Mouse (Mus musculus) neural tube, embryonic 13.5 days (tissue): Measurements from ENCODE around the gene Pdgfc. TPM values are rescaled to one million over a fixed set of nuclear protein-coding genes. Genes with fewer than 3 reads are reported as not detected.

Experiments
- ATAC-seq: fragments of 200-750 bp; cut with Nextera tagmentation; 2 replicates; pipeline ENCODE4 v1.8.0; 2017; ENCODE audit warnings: low read depth, mild to moderate bottlenecking, moderate TSS enrichment, moderate library complexity
- H3K27ac ChIP-seq: fragments of 300-500 bp; sonication (generic); replicated peaks from 2 replicates; pipeline ENCODE4 v1.5.1; 2015; ENCODE audit warnings: moderate library complexity, mild to moderate bottlenecking, inconsistent platforms
- H3K27me3 ChIP-seq: fragments of 300-500 bp; sonication (generic); 2 replicates; pipeline ENCODE4 v1.6.1; 2015; ENCODE audit warnings: mild to moderate bottlenecking, inconsistent platforms
- H3K36me3 ChIP-seq: fragments of 300-500 bp; sonication (generic); 2 replicates; pipeline ENCODE4 v1.6.1; 2015; ENCODE audit warnings: mild to moderate bottlenecking, inconsistent platforms
- H3K4me1 ChIP-seq: fragments of 300-500 bp; sonication (generic); replicated peaks from 2 replicates; pipeline ENCODE4 v1.6.1; 2015; ENCODE audit warnings: inconsistent platforms
- H3K4me2 ChIP-seq: fragments of 300-500 bp; sonication (generic); 2 replicates; pipeline ENCODE4 v1.6.1; 2015; ENCODE audit warnings: inconsistent platforms, mild to moderate bottlenecking, moderate library complexity
- H3K4me3 ChIP-seq: fragments of 300-500 bp; sonication (generic); 2 replicates; pipeline ENCODE4 v1.5.1; 2015; ENCODE audit warnings: mild to moderate bottlenecking, inconsistent platforms
- H3K9ac ChIP-seq: fragments of 300-500 bp; sonication (generic); 2 replicates; pipeline ENCODE4 v1.6.1; 2015; ENCODE audit warnings: moderate library complexity, mild to moderate bottlenecking, inconsistent platforms
- H3K9me3 ChIP-seq: fragments of 300-500 bp; sonication (generic); 2 replicates; pipeline ENCODE4 v1.6.1; 2016; ENCODE audit warnings: inconsistent platforms
- WGBS: fragments of 180-500 bp; shearing (Covaris S2); methylation state at CpG from one replicate; pipeline ENCODE4 v1.1.7; 2015; 5-methylcytosine and 5-hydroxymethylcytosine counted together
- polyA plus RNA-seq: library from polyadenylated mRNA; unstranded; fragments of >200 nt; fragmentation: Nextera tagmentation; extraction: Ambion mirVana; gene quantifications from 2 replicates; pipeline ENCODE4 v1.2.1, GENCODE M21; 2015

The Pdgfc gene
- polyA plus RNA-seq, 1 experiment from 2014 or later, result 4.1 TPM

GRCm38 (mm10) chr3:81228344-81228743 is 192.1 kb downstream of the Pdgfc start:
- Histone ChIP-seq H3K27me3 (no peaks in the 10 kb centered on the region), H3K4me2 (no peak overlapping the region), H3K4me3 (no peak overlapping the region), H3K9me3 (no peaks in the 10 kb centered on the region), H3K36me3 (no peaks in the 10 kb centered on the region), H3K27ac (no peak overlapping the region), H3K4me1 (no peaks in the 10 kb centered on the region), H3K9ac (no peak overlapping the region)
- 39% methylated on average over 4 of the region's 4 CpGs for WGBS
- ATAC-seq, result no peak

DNA sequence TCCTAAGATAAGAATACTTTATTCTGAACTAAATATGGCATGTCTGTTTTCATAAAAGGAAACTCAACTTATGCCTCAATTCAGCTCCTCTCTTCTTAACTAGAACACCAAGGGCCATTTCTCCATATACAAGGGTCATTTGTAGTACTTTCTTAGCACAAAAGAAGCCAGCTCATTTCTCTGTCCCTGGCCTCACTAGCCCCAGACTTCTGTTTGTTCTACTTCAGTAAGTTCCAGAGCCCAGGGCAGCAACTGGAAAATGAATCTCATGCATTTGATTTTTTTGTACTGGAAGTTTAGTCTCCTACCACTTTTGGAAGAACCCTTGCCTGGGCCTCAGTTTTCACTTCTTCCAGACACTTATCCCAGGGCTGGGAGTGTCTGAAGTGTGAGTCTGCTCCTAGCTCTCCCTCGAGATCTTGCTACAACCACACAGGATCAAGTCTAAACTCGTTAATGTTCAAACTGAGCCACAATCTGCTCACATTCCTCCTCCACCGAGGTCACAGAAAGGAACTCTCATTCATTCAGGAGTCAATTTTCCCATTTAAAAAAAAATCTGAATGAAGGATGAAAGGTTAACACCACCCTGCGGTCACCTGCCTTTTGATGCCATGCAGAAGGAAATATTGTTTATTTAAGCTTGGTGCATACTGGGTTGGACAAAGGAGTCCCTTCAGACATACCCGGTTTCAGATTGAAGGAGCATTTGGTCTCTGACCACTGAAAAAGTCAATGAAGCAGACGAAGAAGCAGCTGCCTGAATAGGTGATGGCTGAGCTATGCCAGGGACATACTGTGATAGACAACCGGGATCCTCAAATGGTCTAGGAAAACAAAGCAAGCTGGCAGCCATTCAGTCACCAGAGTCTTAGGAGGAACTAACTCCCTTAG is 206.7 kb downstream of the Pdgfc start:
- H3K4me1 ChIP-seq, result no peaks in the 10 kb centered on the region
- H3K9ac ChIP-seq, result no peak overlapping the region
- H3K9me3 ChIP-seq, result no peaks in the 10 kb centered on the region
- no peak overlapping the region for H3K4me3 ChIP-seq
- H3K36me3 ChIP-seq, result no peaks in the 10 kb centered on the region
- no peak overlapping the region for H3K27ac ChIP-seq
- no peak for ATAC-seq
- no peaks in the 10 kb centered on the region for H3K27me3 ChIP-seq
- 52% methylated on average over 7 of the region's 7 CpGs for WGBS
- H3K4me2 ChIP-seq, result no peak overlapping the region

GRCm38 (mm10) chr3:81243591-81243990 is 207.4 kb downstream of the Pdgfc start:
- Histone ChIP-seq H3K4me3 (no peak overlapping the region), H3K4me1 (no peaks in the 10 kb centered on the region), H3K9me3 (no peaks in the 10 kb centered on the region), H3K27me3 (no peaks in the 10 kb centered on the region), H3K36me3 (no peaks in the 10 kb centered on the region), H3K9ac (no peak overlapping the region), H3K27ac (no peak overlapping the region), H3K4me2 (no peak overlapping the region)
- no peak for ATAC-seq
- WGBS, result 75% methylated on average over 6 of the region's 6 CpGs

DNA sequence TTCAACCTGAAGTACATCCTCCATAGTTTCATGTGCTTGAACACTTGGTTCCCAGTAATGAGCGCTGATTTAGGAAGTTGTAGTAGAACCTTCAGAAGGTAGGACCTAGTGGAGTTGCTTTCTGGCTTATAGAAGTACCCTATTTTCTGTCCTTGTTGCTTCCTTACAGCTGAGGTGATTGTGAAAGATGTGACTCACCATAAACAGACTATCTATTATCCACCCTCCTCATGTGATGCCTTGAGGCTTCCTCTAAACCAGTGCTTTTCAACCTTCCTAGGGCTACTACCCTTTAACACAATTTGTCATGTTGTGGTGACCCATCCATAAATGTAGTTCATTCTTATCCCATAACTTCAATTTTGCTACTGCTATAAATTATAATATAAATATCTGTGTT is 226.6 kb downstream of the Pdgfc start:
- Histone ChIP-seq H3K27me3 (no peaks in the 10 kb centered on the region), H3K36me3 (no peaks in the 10 kb centered on the region), H3K9ac (no peak overlapping the region), H3K9me3 (no peaks in the 10 kb centered on the region), H3K27ac (no peak overlapping the region), H3K4me1 (no peaks in the 10 kb centered on the region), H3K4me2 (no peak overlapping the region), H3K4me3 (no peak overlapping the region)
- WGBS, result 98% methylated on average over 1 of the region's 1 CpGs
- no peak for ATAC-seq

Other genes starting within 250 kb of the Pdgfc start
- gene Gria2, start 233.6 kb upstream of the Pdgfc start, polyA plus RNA-seq, result 89.1 and 103 TPM in 2 replicates
- gene Glrb, start 122.8 kb upstream of the Pdgfc start, polyA plus RNA-seq, result 22.7 and 23.5 TPM in 2 replicates